Mouse (Mus musculus): ENCODE measurements around the gene Srgap3.

GRCm38 (mm10) chr6:112930011-112930451 is 17.0 kb downstream of the Srgap3 start:
- TF ChIP-seq CTCF (IDR thresholded peaks at IDR 0.05; ENCODE audit: low read depth) (no peak), EP300 (IDR thresholded peaks at IDR 0.05; ENCODE audit: low read depth) (no peak)

All from liver, postnatal 0 days (tissue).